Mouse (Mus musculus): ENCODE data around the gene E4f1.
A peak's percentile ranks its signal among the peaks of the same experiment; 100 is the strongest.

Gene E4f1

GRCm38 (mm10) chr17:24481027-24481815, 11.1 kb upstream of the E4f1 start:
- DNase-seq (ENCODE audit: low read depth, low spot score) = no peak

GRCm38 (mm10) chr17:24480201-24480826, 10.2 kb upstream of the E4f1 start:
- DNase-seq (ENCODE audit: low read depth, low spot score) = no peak

- DNase-seq (ENCODE audit: low read depth, low spot score) = no peak
Measured at GRCm38 (mm10) chr17:24479431-24479830, 9.3 kb upstream of the E4f1 start.

- DNase-seq (ENCODE audit: low read depth, low spot score) = peak; percentile 95
Measured at GRCm38 (mm10) chr17:24478663-24479380, 8.7 kb upstream of the E4f1 start, which contains the start of gene Mlst8. Gene Mlst8, minus strand, starts transcription at chr17:24479078.

- DNase-seq (ENCODE audit: low read depth, low spot score) = no peak
Measured at GRCm38 (mm10) chr17:24477985-24478600, 8.0 kb upstream of the E4f1 start.

GRCm38 (mm10) chr17:24477053-24477984, 7.2 kb upstream of the E4f1 start:
- no peak for DNase-seq (ENCODE audit: low read depth, low spot score)

GRCm38 (mm10) chr17:24476022-24476776, 6.1 kb upstream of the E4f1 start:
- DNase-seq (ENCODE audit: low read depth, low spot score) = no peak

- DNase-seq (ENCODE audit: low read depth, low spot score) = no peak
Measured at GRCm38 (mm10) chr17:24475586-24475985, 5.5 kb upstream of the E4f1 start.

- DNase-seq (ENCODE audit: low read depth, low spot score) = no peak
Measured at GRCm38 (mm10) chr17:24474557-24474956, 4.4 kb upstream of the E4f1 start.

GRCm38 (mm10) chr17:24473612-24474275, 3.6 kb upstream of the E4f1 start, which contains the start of gene Bricd5:
Gene Bricd5, plus strand, starts transcription at chr17:24473884.
- no peak for DNase-seq (ENCODE audit: low read depth, low spot score)

GRCm38 (mm10) chr17:24472512-24472911, 2.4 kb upstream of the E4f1 start:
- no peak for DNase-seq (ENCODE audit: low read depth, low spot score)

GRCm38 (mm10) chr17:24470701-24471527, 801 bp upstream of the E4f1 start:
- no peak for DNase-seq (ENCODE audit: low read depth, low spot score)

- no peak for DNase-seq (ENCODE audit: low read depth, low spot score)
Measured at GRCm38 (mm10) chr17:24469336-24469909, 690 bp downstream of the E4f1 start.

GRCm38 (mm10) chr17:24468636-24469246, 1.4 kb downstream of the E4f1 start:
- DNase-seq (ENCODE audit: low read depth, low spot score) = no peak

GRCm38 (mm10) chr17:24463374-24464133, 6.6 kb downstream of the E4f1 start:
- DNase-seq (ENCODE audit: low read depth, low spot score) = no peak

- DNase-seq (ENCODE audit: low read depth, low spot score) = no peak
Measured at GRCm38 (mm10) chr17:24462932-24463331, 7.2 kb downstream of the E4f1 start.

GRCm38 (mm10) chr17:24461580-24461979, 8.5 kb downstream of the E4f1 start:
- no peak for DNase-seq (ENCODE audit: low read depth, low spot score)
